Mouse (Mus musculus) liver, embryonic 14 days (tissue): Measurements from ENCODE around the gene Lrrn2. TPM values are rescaled to one million over a fixed set of nuclear protein-coding genes. Genes with fewer than 3 reads are reported as not detected.

Experiments
- polyA plus RNA-seq: library from polyadenylated mRNA; depleted of rRNA; stranded (reverse); fragments of >200 nt; gene quantifications from 2 replicates; pipeline ENCODE4 v1.2.3, GENCODE M21; 2012; rRNA removed

The Lrrn2 gene
- 0.02 and 0.14 TPM in 2 replicates for polyA plus RNA-seq

GRCm38 (mm10) chr1:132880161-132881005 lies at the start of gene Lrrn2:
Gene Lrrn2 (plus strand): TSS chr1:132880273.

Other genes with a start within 250 kb of the Lrrn2 start
- 0.01 and 0.06 TPM in 2 replicates for gene Nfasc, start 138.5 kb upstream of the Lrrn2 start, polyA plus RNA-seq
- gene Mdm4, start 150.3 kb downstream of the Lrrn2 start, polyA plus RNA-seq, result 27.0 and 33.1 TPM in 2 replicates
- 0.77 and 0.82 TPM in 2 replicates for gene Pik3c2b, start 165.4 kb downstream of the Lrrn2 start, polyA plus RNA-seq